Mouse (Mus musculus) liver, embryonic 14.5 days (tissue): ENCODE measurements around the gene Col6a5. TPM values are rescaled to one million over a fixed set of nuclear protein-coding genes. Genes with fewer than 3 reads are reported as not detected.

Experiments used
- ATAC-seq: fragments of 200-750 bp; cut with Nextera tagmentation; 2 replicates; pipeline ENCODE4 v1.8.0; 2017; ENCODE audit warnings: moderate number of reproducible peaks, mild to moderate bottlenecking, moderate library complexity; ENCODE audit not compliant: insufficient read depth
- DNase-seq, 3 experiments: peaks; one replicate each; pipeline ENCODE4 v3.0.0-alpha.2; 2012 to 2013; ENCODE audit warnings: low read depth in 3 of 3, low spot score in 3 of 3
- H3K27ac ChIP-seq: fragments of 300-500 bp; sonication (generic); 2 replicates; pipeline ENCODE4 v1.5.1; 2014; ENCODE audit warnings: moderate library complexity, mild to moderate bottlenecking, control low read depth, inconsistent platforms
- H3K27me3 ChIP-seq: fragments of 300-500 bp; sonication (generic); 2 replicates; pipeline ENCODE4 v1.6.1; 2014; ENCODE audit warnings: mild to moderate bottlenecking, low read length, moderate library complexity; ENCODE audit not compliant: control insufficient read depth, insufficient read depth
- H3K36me3 ChIP-seq: fragments of 300-500 bp; sonication (generic); replicated peaks from 2 replicates; pipeline ENCODE4 v1.6.1; 2014; ENCODE audit warnings: low read depth; ENCODE audit not compliant: control insufficient read depth, insufficient read depth
- H3K4me1 ChIP-seq, 2 experiments: fragments of 200-500 bp in 1 of 2; fragments of 300-500 bp in 1 of 2; sonication (generic) in 1 of 2; replicated peaks; 2 replicates each; pipeline ENCODE4 v1.6.1; 2012 to 2014; ENCODE audit warnings: antibody characterized with exemption in 1 of 2, inconsistent platforms in 1 of 2, low read length in 1 of 2; ENCODE audit not compliant: control insufficient read depth in 2 of 2, insufficient read depth in 2 of 2
- H3K4me2 ChIP-seq: fragments of 300-500 bp; sonication (generic); 2 replicates; pipeline ENCODE4 v1.6.1; 2014; ENCODE audit warnings: low read depth, mild to moderate bottlenecking, control low read depth, moderate library complexity
- H3K4me3 ChIP-seq, 2 experiments: fragments of 200-500 bp in 1 of 2; fragments of 300-500 bp in 1 of 2; sonication (generic) in 1 of 2; 2 replicates each; pipeline ENCODE4 v1.5.1; 2012 to 2014; ENCODE audit warnings: low read depth in 2 of 2, low read length in 2 of 2, mild to moderate bottlenecking in 2 of 2, control low read depth in 1 of 2, inconsistent platforms in 1 of 2, moderate library complexity in 1 of 2; ENCODE audit not compliant: insufficient read depth in 1 of 2
- H3K9ac ChIP-seq: fragments of 300-500 bp; sonication (generic); replicated peaks from 2 replicates; pipeline ENCODE4 v1.6.1; 2014; ENCODE audit warnings: mild to moderate bottlenecking, control low read depth, moderate library complexity
- H3K9me3 ChIP-seq: fragments of 300-500 bp; sonication (generic); 2 replicates; pipeline ENCODE4 v1.6.1; 2016; ENCODE audit warnings: low read length, mixed read lengths; ENCODE audit not compliant: control insufficient read depth
- CTCF ChIP-seq: IDR thresholded peaks from 2 replicates; pipeline ENCODE4 v1.5.1; 2016; ENCODE audit warnings: antibody characterized with exemption, low read depth, control low read depth
- EP300 ChIP-seq: IDR thresholded peaks from 2 replicates; pipeline ENCODE4 v1.6.1; 2016; ENCODE audit warnings: antibody characterized with exemption, low read depth
- WGBS: fragments of 180-500 bp; shearing (Covaris S2); extraction: QIAGEN DNeasy Blood & Tissue Kit; methylation state at CpG from one replicate; pipeline ENCODE4 v1.1.7; 2014; ENCODE audit not compliant: insufficient replicate concordance; 5-methylcytosine and 5-hydroxymethylcytosine counted together
- polyA plus RNA-seq, 2 experiments: library from polyadenylated mRNA; depleted of rRNA in 1 of 2; stranded (reverse) in 1 of 2; unstranded in 1 of 2; fragments of >200 nt; fragmentation: Nextera tagmentation in 1 of 2; extraction: Ambion mirVana in 1 of 2; gene quantifications; 2 replicates each; pipeline versions ENCODE4 v1.2.1 to v1.2.3; 2012 to 2014

Gene Col6a5
- polyA plus RNA-seq, 2 experiments: 0.04 TPM; not detected in 1

DNA sequence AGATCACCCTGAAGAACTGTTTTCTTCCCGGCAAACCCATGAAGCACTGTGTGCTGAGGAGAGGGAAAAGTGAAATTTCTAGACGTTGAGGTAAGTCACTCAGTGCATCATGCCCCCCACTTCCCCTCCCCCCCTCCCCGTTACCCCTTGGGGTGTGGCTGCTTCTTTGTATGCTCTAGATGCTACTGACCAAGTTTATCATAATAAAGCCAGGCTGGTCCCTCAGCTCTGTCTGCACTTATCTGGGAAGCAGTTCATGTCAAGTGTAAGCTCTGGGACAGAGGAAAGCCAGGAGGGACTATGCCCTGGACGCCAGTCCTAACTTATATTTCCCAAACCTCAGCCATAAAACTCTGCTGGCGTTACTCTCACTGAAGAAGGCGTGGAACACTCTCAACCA lies 53.0 kb downstream of the Col6a5 start:
- no peak for TF ChIP-seq EP300
- TF ChIP-seq CTCF: no peak
- H3K9ac ChIP-seq: no peak overlapping the region
- no peaks in the 10 kb centered on the region for H3K4me1 ChIP-seq
- WGBS: 58% methylated on average over 6 of the region's 6 CpGs
- H3K36me3 ChIP-seq: no peaks in the 10 kb centered on the region
- no peak overlapping the region for H3K4me2 ChIP-seq
- no peak for ATAC-seq
- no peaks in the 10 kb centered on the region for H3K9me3 ChIP-seq
- no peak overlapping the region for H3K27ac ChIP-seq
- H3K27me3 ChIP-seq: no peaks in the 10 kb centered on the region
- no peak overlapping the region for H3K4me3 ChIP-seq
- no peak for DNase-seq

DNA sequence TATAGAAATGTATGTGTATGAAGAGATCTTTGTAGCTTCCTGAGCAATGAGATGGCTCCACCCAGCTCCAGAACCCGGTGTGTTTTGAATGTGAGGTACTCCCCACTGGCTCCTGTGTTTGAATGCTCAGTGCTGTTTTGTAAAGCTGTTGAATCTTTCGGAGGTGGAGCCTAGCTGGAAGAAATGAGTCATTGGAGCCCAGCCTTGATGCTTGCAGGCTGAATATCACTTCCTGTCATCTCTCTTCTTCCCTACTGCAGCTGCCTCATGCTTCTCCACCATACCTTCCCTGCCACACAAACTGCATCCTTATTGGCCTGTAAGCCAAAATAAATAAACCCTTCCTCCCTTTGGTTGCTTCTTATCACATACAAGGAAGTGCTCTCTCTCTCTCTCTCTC lies 72.9 kb downstream of the Col6a5 start:
- Histone ChIP-seq H3K27me3 (no peaks in the 10 kb centered on the region), H3K4me3 (no peak overlapping the region), H3K9me3 (no peaks in the 10 kb centered on the region), H3K4me2 (no peak overlapping the region), H3K4me1 (no peaks in the 10 kb centered on the region), H3K36me3 (no peaks in the 10 kb centered on the region), H3K9ac (no peak overlapping the region), H3K27ac (no peak overlapping the region)
- ATAC-seq (no peak), DNase-seq (no peak)
- no peak for TF ChIP-seq EP300
- TF ChIP-seq CTCF: no peak
- WGBS: 4% methylated on average over 2 of the region's 2 CpGs

GRCm38 (mm10) chr9:105884656-105885430 lies 75.6 kb downstream of the Col6a5 start:
- no peaks in the 10 kb centered on the region for H3K4me1 ChIP-seq
- TF ChIP-seq CTCF (no peak), EP300 (no peak)
- no peaks in the 10 kb centered on the region for H3K27me3 ChIP-seq
- H3K9ac ChIP-seq: no peak overlapping the region
- H3K4me3 ChIP-seq: no peak overlapping the region
- no peaks in the 10 kb centered on the region for H3K9me3 ChIP-seq
- no peaks in the 10 kb centered on the region for H3K36me3 ChIP-seq
- ATAC-seq (no peak), DNase-seq (no peak)
- WGBS: 63% methylated on average over 17 of the region's 17 CpGs
- no peak overlapping the region for H3K4me2 ChIP-seq
- no peak overlapping the region for H3K27ac ChIP-seq

GRCm38 (mm10) chr9:105880743-105881142 lies 79.7 kb downstream of the Col6a5 start:
- Histone ChIP-seq H3K27me3 (no peaks in the 10 kb centered on the region), H3K27ac (no peak overlapping the region), H3K36me3 (no peaks in the 10 kb centered on the region), H3K9me3 (no peaks in the 10 kb centered on the region), H3K4me3 (no peak overlapping the region), H3K9ac (no peak overlapping the region), H3K4me2 (no peak overlapping the region), H3K4me1 (no peaks in the 10 kb centered on the region)
- ATAC-seq (no peak), DNase-seq (no peak)
- WGBS: 58% methylated on average over 4 of the region's 4 CpGs
- TF ChIP-seq EP300 (no peak), CTCF (no peak)

DNA sequence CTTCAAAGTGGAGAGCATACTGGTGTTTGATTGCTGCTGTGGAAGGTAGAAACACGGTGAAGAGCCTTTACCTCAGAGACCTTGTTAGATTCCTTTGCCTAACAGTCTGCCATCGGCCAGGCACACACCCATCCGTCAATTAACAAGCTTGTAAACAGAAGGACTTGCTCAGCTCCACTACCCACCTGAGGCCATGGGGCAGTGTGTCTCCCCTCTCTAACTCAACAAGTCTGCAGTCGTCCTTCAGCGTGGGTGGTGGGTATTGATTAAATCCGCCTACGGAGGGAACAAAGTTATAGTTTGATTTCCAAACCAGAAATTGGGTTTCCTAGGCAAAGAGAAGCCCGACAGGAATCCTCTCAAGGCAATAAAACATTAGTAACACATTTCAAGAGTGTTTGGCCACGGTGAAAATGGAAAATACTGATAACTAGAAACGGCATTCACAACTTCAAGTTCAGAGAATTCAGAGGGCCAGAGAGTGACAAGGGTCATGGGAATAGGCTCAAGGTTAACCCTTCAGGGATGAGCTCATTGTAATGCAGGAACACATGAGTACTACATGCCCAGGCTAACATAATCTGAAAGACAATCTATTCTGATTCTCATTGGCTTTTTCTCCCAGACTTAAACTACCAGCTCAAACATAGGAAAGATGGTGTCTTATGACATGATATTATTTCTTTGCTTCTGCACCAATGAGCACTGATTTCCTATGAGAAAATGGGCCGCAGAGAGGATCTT lies 81.9 kb downstream of the Col6a5 start:
- DNase-seq (no peak), ATAC-seq (no peak)
- 44% methylated on average over 11 of the region's 11 CpGs for WGBS
- TF ChIP-seq CTCF (no peak), EP300 (no peak)
- H3K4me1 ChIP-seq: no peaks in the 10 kb centered on the region
- H3K4me2 ChIP-seq: no peak overlapping the region
- no peaks in the 10 kb centered on the region for H3K36me3 ChIP-seq
- no peak overlapping the region for H3K4me3 ChIP-seq
- no peaks in the 10 kb centered on the region for H3K9me3 ChIP-seq
- H3K27ac ChIP-seq: no peak overlapping the region
- H3K9ac ChIP-seq: no peak overlapping the region
- no peaks in the 10 kb centered on the region for H3K27me3 ChIP-seq
